Mouse (Mus musculus): ENCODE results near the gene Fars2. TPM values are rescaled to one million over a fixed set of nuclear protein-coding genes. Genes with fewer than 3 reads are reported as not detected.

Fars2 gene
- total and polyA plus RNA-seq, 2 experiments from 2014 or later = 54.8 to 78.9 TPM

GRCm38 (mm10) chr13:36467849-36468248 lies 350.6 kb downstream of the Fars2 start:
- no peak overlapping the region for H3K4me2 ChIP-seq (ENCODE audit: low read depth, low read length)
- no peak for TF ChIP-seq EP300 (IDR thresholded peaks at IDR 0.05; ENCODE audit: low read depth)
- no peak for TF ChIP-seq CTCF (IDR thresholded peaks at IDR 0.05; ENCODE audit: low read depth)
- H3K36me3 ChIP-seq (replicated peaks; ENCODE audit: control insufficient read depth, insufficient read depth, low read length) = no peaks in the 10 kb centered on the region
- no peak overlapping the region for H3K4me3 ChIP-seq (ENCODE audit: low read depth, low read length)
- no peak overlapping the region for H3K9ac ChIP-seq (replicated peaks; ENCODE audit: low read depth, low read length)
- 0 out of 2 replicates have a peak, but pooled peaks cover 7% of the 10 kb centered on the region for H3K4me1 ChIP-seq (ENCODE audit: control insufficient read depth, insufficient read depth)
- no peaks in the 10 kb centered on the region for H3K27me3 ChIP-seq (ENCODE audit: control insufficient read depth, insufficient read depth, low read length)
- DNase-seq (ENCODE audit: low spot score) = no peak
- 78% methylated on average over 2 of the region's 2 CpGs for WGBS
- ATAC-seq (ENCODE audit: insufficient read depth, low read depth) = no peak
- H3K27ac ChIP-seq (ENCODE audit: low read depth) = no peak overlapping the region
- H3K9me3 ChIP-seq (replicated peaks; ENCODE audit: control insufficient read depth, low read length) = no peaks in the 10 kb centered on the region

GRCm38 (mm10) chr13:36468963-36469362 lies 351.8 kb downstream of the Fars2 start:
- DNase-seq (ENCODE audit: low spot score) = no peak

GRCm38 (mm10) chr13:36469412-36470125 lies 352.4 kb downstream of the Fars2 start:
- H3K27me3 ChIP-seq (ENCODE audit: control insufficient read depth, insufficient read depth, low read length) = no peaks in the 10 kb centered on the region
- H3K4me1 ChIP-seq (ENCODE audit: control insufficient read depth, insufficient read depth) = 0 out of 2 replicates have a peak, but pooled peaks cover 7% of the 10 kb centered on the region
- no peak for ATAC-seq (ENCODE audit: insufficient read depth, low read depth)
- H3K4me3 ChIP-seq (ENCODE audit: low read depth, low read length) = no peak overlapping the region
- H3K36me3 ChIP-seq (replicated peaks; ENCODE audit: control insufficient read depth, insufficient read depth, low read length) = no peaks in the 10 kb centered on the region
- no peak overlapping the region for H3K9ac ChIP-seq (replicated peaks; ENCODE audit: low read depth, low read length)
- no peak for DNase-seq (ENCODE audit: low spot score)
- no peak overlapping the region for H3K4me2 ChIP-seq (ENCODE audit: low read depth, low read length)
- no peak overlapping the region for H3K27ac ChIP-seq (ENCODE audit: low read depth)
- H3K9me3 ChIP-seq (replicated peaks; ENCODE audit: control insufficient read depth, low read length) = no peaks in the 10 kb centered on the region
- 50% methylated on average over 2 of the region's 2 CpGs for WGBS
- TF ChIP-seq EP300 (IDR thresholded peaks at IDR 0.05; ENCODE audit: low read depth) (no peak), CTCF (IDR thresholded peaks at IDR 0.05; ENCODE audit: low read depth) (no peak)

More at GRCm38 (mm10) chr13:36468963-36469362, 351.8 kb downstream of the Fars2 start:
- 69% methylated on average over 2 of the region's 2 CpGs for WGBS
- ATAC-seq (ENCODE audit: insufficient read depth, low read depth) = no peak
- Histone ChIP-seq H3K9me3 (replicated peaks; ENCODE audit: control insufficient read depth, low read length) (no peaks in the 10 kb centered on the region), H3K4me3 (ENCODE audit: low read depth, low read length) (no peak overlapping the region), H3K36me3 (replicated peaks; ENCODE audit: control insufficient read depth, insufficient read depth, low read length) (no peaks in the 10 kb centered on the region), H3K4me2 (ENCODE audit: low read depth, low read length) (no peak overlapping the region), H3K27ac (ENCODE audit: low read depth) (no peak overlapping the region), H3K27me3 (ENCODE audit: control insufficient read depth, insufficient read depth, low read length) (no peaks in the 10 kb centered on the region), H3K4me1 (ENCODE audit: control insufficient read depth, insufficient read depth) (0 out of 2 replicates have a peak, but pooled peaks cover 7% of the 10 kb centered on the region), H3K9ac (replicated peaks; ENCODE audit: low read depth, low read length) (no peak overlapping the region)
- TF ChIP-seq EP300 (IDR thresholded peaks at IDR 0.05; ENCODE audit: low read depth) (no peak), CTCF (IDR thresholded peaks at IDR 0.05; ENCODE audit: low read depth) (no peak)

- no peak for DNase-seq (ENCODE audit: low spot score)
- TF ChIP-seq EP300 (IDR thresholded peaks at IDR 0.05; ENCODE audit: low read depth) = no peak
- TF ChIP-seq CTCF (IDR thresholded peaks at IDR 0.05; ENCODE audit: low read depth) = no peak
- Histone ChIP-seq H3K4me1 (ENCODE audit: control insufficient read depth, insufficient read depth) (no peaks in the 10 kb centered on the region), H3K36me3 (replicated peaks; ENCODE audit: control insufficient read depth, insufficient read depth, low read length) (no peaks in the 10 kb centered on the region), H3K9me3 (replicated peaks; ENCODE audit: control insufficient read depth, low read length) (no peaks in the 10 kb centered on the region), H3K27ac (ENCODE audit: low read depth) (no peak overlapping the region), H3K4me3 (ENCODE audit: low read depth, low read length) (no peak overlapping the region), H3K9ac (replicated peaks; ENCODE audit: low read depth, low read length) (no peak overlapping the region), H3K4me2 (ENCODE audit: low read depth, low read length) (no peak overlapping the region), H3K27me3 (ENCODE audit: control insufficient read depth, insufficient read depth, low read length) (no peaks in the 10 kb centered on the region)
- WGBS = 31% methylated on average over 5 of the region's 5 CpGs
- peak; percentile 57; the same call in 1 of the 2 replicates for ATAC-seq (ENCODE audit: insufficient read depth, low read depth)
Measured at GRCm38 (mm10) chr13:36477648-36478047, 360.4 kb downstream of the Fars2 start.

- TF ChIP-seq EP300 (IDR thresholded peaks at IDR 0.05; ENCODE audit: low read depth) (no peak), CTCF (IDR thresholded peaks at IDR 0.05; ENCODE audit: low read depth) (no peak)
- no peak overlapping the region for H3K27ac ChIP-seq (ENCODE audit: low read depth)
- no peak overlapping the region for H3K9ac ChIP-seq (replicated peaks; ENCODE audit: low read depth, low read length)
- H3K4me3 ChIP-seq (ENCODE audit: low read depth, low read length) = no peak overlapping the region
- no peaks in the 10 kb centered on the region for H3K9me3 ChIP-seq (replicated peaks; ENCODE audit: control insufficient read depth, low read length)
- no peak for DNase-seq (ENCODE audit: low spot score)
- H3K4me2 ChIP-seq (ENCODE audit: low read depth, low read length) = no peak overlapping the region
- WGBS = 82% methylated on average over 3 of the region's 3 CpGs
- H3K36me3 ChIP-seq (replicated peaks; ENCODE audit: control insufficient read depth, insufficient read depth, low read length) = no peaks in the 10 kb centered on the region
- no peaks in the 10 kb centered on the region for H3K4me1 ChIP-seq (ENCODE audit: control insufficient read depth, insufficient read depth)
- no peak for ATAC-seq (ENCODE audit: insufficient read depth, low read depth)
- H3K27me3 ChIP-seq (ENCODE audit: control insufficient read depth, insufficient read depth, low read length) = no peaks in the 10 kb centered on the region
Measured at GRCm38 (mm10) chr13:36478243-36478642, 361.0 kb downstream of the Fars2 start.

GRCm38 (mm10) chr13:36480101-36480500 lies 362.9 kb downstream of the Fars2 start:
- ATAC-seq (ENCODE audit: insufficient read depth, low read depth) = no peak
- Histone ChIP-seq H3K4me1 (ENCODE audit: control insufficient read depth, insufficient read depth) (no peaks in the 10 kb centered on the region), H3K36me3 (replicated peaks; ENCODE audit: control insufficient read depth, insufficient read depth, low read length) (no peaks in the 10 kb centered on the region), H3K27me3 (ENCODE audit: control insufficient read depth, insufficient read depth, low read length) (no peaks in the 10 kb centered on the region), H3K4me2 (ENCODE audit: low read depth, low read length) (no peak overlapping the region), H3K9me3 (replicated peaks; ENCODE audit: control insufficient read depth, low read length) (no peaks in the 10 kb centered on the region), H3K27ac (ENCODE audit: low read depth) (no peak overlapping the region), H3K4me3 (ENCODE audit: low read depth, low read length) (no peak overlapping the region), H3K9ac (replicated peaks; ENCODE audit: low read depth, low read length) (no peak overlapping the region)
- WGBS = 71% methylated on average over 2 of the region's 2 CpGs
- no peak for DNase-seq (ENCODE audit: low spot score)
- TF ChIP-seq EP300 (IDR thresholded peaks at IDR 0.05; ENCODE audit: low read depth) (no peak), CTCF (IDR thresholded peaks at IDR 0.05; ENCODE audit: low read depth) (no peak)

Data from heart, postnatal 0 days (tissue).